Mouse (Mus musculus): ENCODE data around the gene Npas4. TPM values are rescaled to one million over a fixed set of nuclear protein-coding genes. Genes with fewer than 3 reads are reported as not detected.
A peak's percentile ranks its signal among the peaks of the same experiment; 100 is the strongest.
"Not testable (repeated sequence)": the region's sequence is repeated elsewhere in the genome, so short reads cannot be mapped to it uniquely, and the experiment has no call there.

Gene Npas4
- polyA plus RNA-seq, 1 experiment from 2014 or later = not detected

GRCm38 (mm10) chr19:5021416-5021815 is 31.3 kb upstream of the Npas4 start:
- no peaks in the 10 kb centered on the region for H3K9me3 ChIP-seq (ENCODE audit: control insufficient read depth, low read length)
- no peak overlapping the region for H3K4me2 ChIP-seq (ENCODE audit: low read depth, low read length)
- peaks cover 9% of the 10 kb centered on the region for H3K4me1 ChIP-seq (replicated peaks; ENCODE audit: control insufficient read depth, insufficient read depth, low read length)
- ATAC-seq (ENCODE audit: low read depth) = no peak
- H3K27ac ChIP-seq (ENCODE audit: low read length) = no peak overlapping the region
- no peaks in the 10 kb centered on the region for H3K27me3 ChIP-seq (ENCODE audit: control insufficient read depth, insufficient read depth, low read depth, low read length)
- no peak overlapping the region for H3K9ac ChIP-seq (ENCODE audit: low read length)
- H3K4me3 ChIP-seq (ENCODE audit: low read length) = no peak overlapping the region
- H3K36me3 ChIP-seq (ENCODE audit: control insufficient read depth, insufficient read depth, low read length) = no peaks in the 10 kb centered on the region
- WGBS = 78% methylated on average over 2 of the region's 2 CpGs

- H3K9ac ChIP-seq (ENCODE audit: low read length) = no peak overlapping the region
- no peaks in the 10 kb centered on the region for H3K9me3 ChIP-seq (ENCODE audit: control insufficient read depth, low read length)
- H3K4me1 ChIP-seq (replicated peaks; ENCODE audit: control insufficient read depth, insufficient read depth, low read length) = peaks cover 8% of the 10 kb centered on the region
- H3K4me2 ChIP-seq (ENCODE audit: low read depth, low read length) = no peak overlapping the region
- WGBS = 87% methylated on average over 3 of the region's 3 CpGs
- no peak overlapping the region for H3K4me3 ChIP-seq (ENCODE audit: low read length)
- ATAC-seq (ENCODE audit: low read depth) = no peak
- no peaks in the 10 kb centered on the region for H3K27me3 ChIP-seq (ENCODE audit: control insufficient read depth, insufficient read depth, low read depth, low read length)
- no peaks in the 10 kb centered on the region for H3K36me3 ChIP-seq (ENCODE audit: control insufficient read depth, insufficient read depth, low read length)
- no peak overlapping the region for H3K27ac ChIP-seq (ENCODE audit: low read length)
Measured at GRCm38 (mm10) chr19:5018191-5018590, 28.1 kb upstream of the Npas4 start.

DNA sequence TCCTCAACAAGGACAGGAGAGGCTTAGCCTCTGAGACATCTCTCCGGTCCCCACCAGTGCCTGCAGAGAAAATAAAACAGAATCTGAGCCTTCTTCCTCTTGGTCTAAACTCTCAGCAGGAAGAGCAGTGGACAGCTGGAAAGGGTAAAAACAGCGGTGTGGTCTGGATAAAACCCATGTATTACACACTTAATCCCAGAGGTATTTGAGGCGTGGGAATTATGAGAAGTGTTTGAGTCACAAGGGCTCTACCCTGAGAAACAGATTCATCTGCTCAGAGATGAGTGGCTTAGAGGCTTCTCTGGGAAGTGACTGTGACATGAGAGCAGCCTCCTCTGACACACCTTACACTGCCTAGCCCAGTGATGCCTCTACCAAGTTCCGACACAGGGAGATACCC is 27.5 kb upstream of the Npas4 start:
- Histone ChIP-seq H3K9me3 (ENCODE audit: control insufficient read depth, low read length) (no peaks in the 10 kb centered on the region), H3K4me3 (ENCODE audit: low read length) (no peak overlapping the region), H3K36me3 (ENCODE audit: control insufficient read depth, insufficient read depth, low read length) (no peaks in the 10 kb centered on the region), H3K27ac (ENCODE audit: low read length) (no peak overlapping the region), H3K4me2 (ENCODE audit: low read depth, low read length) (no peak overlapping the region), H3K9ac (ENCODE audit: low read length) (no peak overlapping the region), H3K4me1 (replicated peaks; ENCODE audit: control insufficient read depth, insufficient read depth, low read length) (peaks cover 8% of the 10 kb centered on the region), H3K27me3 (ENCODE audit: control insufficient read depth, insufficient read depth, low read depth, low read length) (no peaks in the 10 kb centered on the region)
- WGBS = 77% methylated on average over 4 of the region's 4 CpGs
- no peak for ATAC-seq (ENCODE audit: low read depth)

DNA sequence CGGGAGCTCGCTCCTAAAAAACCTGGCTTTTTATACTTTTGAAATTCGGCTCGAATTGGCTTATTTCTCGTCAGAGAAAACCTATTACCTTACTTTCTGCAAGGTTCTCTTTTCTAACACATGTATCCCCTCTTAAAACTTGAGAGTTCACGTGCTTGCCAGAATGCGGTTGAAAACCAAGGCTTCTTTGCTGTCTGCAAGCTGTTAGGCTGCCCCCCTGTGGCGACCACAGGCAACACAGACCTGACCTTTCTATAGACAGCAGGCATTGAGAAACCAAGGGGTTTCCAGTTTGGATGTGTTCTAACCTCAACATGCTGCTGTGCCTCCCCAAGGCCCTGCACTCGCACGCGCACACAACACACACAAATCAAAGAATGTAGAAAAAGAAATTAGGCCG is 26.7 kb upstream of the Npas4 start:
- Histone ChIP-seq H3K36me3 (ENCODE audit: control insufficient read depth, insufficient read depth, low read length) (no peaks in the 10 kb centered on the region), H3K4me3 (ENCODE audit: low read length) (no peak overlapping the region), H3K27me3 (ENCODE audit: control insufficient read depth, insufficient read depth, low read depth, low read length) (no peaks in the 10 kb centered on the region), H3K4me1 (replicated peaks; ENCODE audit: control insufficient read depth, insufficient read depth, low read length) (peaks cover 8% of the 10 kb centered on the region), H3K4me2 (ENCODE audit: low read depth, low read length) (peak overlapping the region; percentile 45), H3K27ac (ENCODE audit: low read length) (peak overlapping the region; percentile 47), H3K9ac (ENCODE audit: low read length) (peak overlapping the region; percentile 45), H3K9me3 (ENCODE audit: control insufficient read depth, low read length) (no peaks in the 10 kb centered on the region)
- peak; percentile 61 for ATAC-seq (ENCODE audit: low read depth)
- WGBS = 20% methylated on average over 12 of the region's 12 CpGs

- H3K9me3 ChIP-seq (ENCODE audit: control insufficient read depth, low read length) = no peaks in the 10 kb centered on the region
- H3K4me1 ChIP-seq (replicated peaks; ENCODE audit: control insufficient read depth, insufficient read depth, low read length) = peaks cover 8% of the 10 kb centered on the region
- peak; percentile 72; the same call in 1 of the 2 replicates for ATAC-seq (ENCODE audit: low read depth)
- H3K9ac ChIP-seq (ENCODE audit: low read length) = peak overlapping the region; percentile 45
- 23% methylated on average over 10 of the region's 10 CpGs for WGBS
- H3K4me3 ChIP-seq (ENCODE audit: low read length) = no peak overlapping the region
- no peaks in the 10 kb centered on the region for H3K27me3 ChIP-seq (ENCODE audit: control insufficient read depth, insufficient read depth, low read depth, low read length)
- H3K27ac ChIP-seq (ENCODE audit: low read length) = peak overlapping the region; percentile 47
- no peaks in the 10 kb centered on the region for H3K36me3 ChIP-seq (ENCODE audit: control insufficient read depth, insufficient read depth, low read length)
- peak overlapping the region; percentile 45 for H3K4me2 ChIP-seq (ENCODE audit: low read depth, low read length)
Measured at GRCm38 (mm10) chr19:5016221-5016742, 26.2 kb upstream of the Npas4 start.

GRCm38 (mm10) chr19:5014961-5015398 is 24.9 kb upstream of the Npas4 start:
- Histone ChIP-seq H3K9ac (ENCODE audit: low read length) (no peak overlapping the region), H3K36me3 (ENCODE audit: control insufficient read depth, insufficient read depth, low read length) (no peaks in the 10 kb centered on the region), H3K27ac (ENCODE audit: low read length) (no peak overlapping the region), H3K27me3 (ENCODE audit: control insufficient read depth, insufficient read depth, low read depth, low read length) (no peaks in the 10 kb centered on the region), H3K4me1 (replicated peaks; ENCODE audit: control insufficient read depth, insufficient read depth, low read length) (peaks cover 8% of the 10 kb centered on the region), H3K9me3 (ENCODE audit: control insufficient read depth, low read length) (no peaks in the 10 kb centered on the region), H3K4me3 (ENCODE audit: low read length) (no peak overlapping the region), H3K4me2 (ENCODE audit: low read depth, low read length) (no peak overlapping the region)
- 17% methylated on average over 8 of the region's 8 CpGs for WGBS
- no peak for ATAC-seq (ENCODE audit: low read depth)

GRCm38 (mm10) chr19:5013138-5013537 is 23.0 kb upstream of the Npas4 start:
- no peak overlapping the region for H3K4me2 ChIP-seq (ENCODE audit: low read depth, low read length)
- H3K27ac ChIP-seq (ENCODE audit: low read length) = no peak overlapping the region
- no peaks in the 10 kb centered on the region for H3K36me3 ChIP-seq (ENCODE audit: control insufficient read depth, insufficient read depth, low read length)
- no peak for ATAC-seq (ENCODE audit: low read depth)
- H3K4me3 ChIP-seq (ENCODE audit: low read length) = no peak overlapping the region
- H3K27me3 ChIP-seq (ENCODE audit: control insufficient read depth, insufficient read depth, low read depth, low read length) = no peaks in the 10 kb centered on the region
- no peaks in the 10 kb centered on the region for H3K9me3 ChIP-seq (ENCODE audit: control insufficient read depth, low read length)
- H3K9ac ChIP-seq (ENCODE audit: low read length) = no peak overlapping the region
- 54% methylated on average over 8 of the region's 8 CpGs for WGBS
- H3K4me1 ChIP-seq (replicated peaks; ENCODE audit: control insufficient read depth, insufficient read depth, low read length) = peaks cover 8% of the 10 kb centered on the region

GRCm38 (mm10) chr19:5004925-5005324 is 14.8 kb upstream of the Npas4 start:
- no peak for ATAC-seq (ENCODE audit: low read depth)
- H3K27me3 ChIP-seq (ENCODE audit: control insufficient read depth, insufficient read depth, low read depth, low read length) = no peaks in the 10 kb centered on the region

GRCm38 (mm10) chr19:5003644-5004043 is 13.5 kb upstream of the Npas4 start:
- H3K9ac ChIP-seq (ENCODE audit: low read length); H3K27ac ChIP-seq (ENCODE audit: low read length); H3K27me3 ChIP-seq (ENCODE audit: control insufficient read depth, insufficient read depth, low read depth, low read length); ATAC-seq (ENCODE audit: low read depth); H3K9me3 ChIP-seq (ENCODE audit: control insufficient read depth, low read length); H3K36me3 ChIP-seq (ENCODE audit: control insufficient read depth, insufficient read depth, low read length); H3K4me2 ChIP-seq (ENCODE audit: low read depth, low read length); H3K4me3 ChIP-seq (ENCODE audit: low read length); H3K4me1 ChIP-seq (replicated peaks; ENCODE audit: control insufficient read depth, insufficient read depth, low read length): not testable (repeated sequence)
- WGBS = 42% methylated on average over 2 of the region's 2 CpGs

More at GRCm38 (mm10) chr19:5004925-5005324, 14.8 kb upstream of the Npas4 start:
- Histone ChIP-seq H3K4me3 (ENCODE audit: low read length) (no peak overlapping the region), H3K36me3 (ENCODE audit: control insufficient read depth, insufficient read depth, low read length) (no peaks in the 10 kb centered on the region), H3K9ac (ENCODE audit: low read length) (no peak overlapping the region), H3K4me2 (ENCODE audit: low read depth, low read length) (no peak overlapping the region), H3K9me3 (ENCODE audit: control insufficient read depth, low read length) (no peaks in the 10 kb centered on the region), H3K4me1 (replicated peaks; ENCODE audit: control insufficient read depth, insufficient read depth, low read length) (peaks cover 8% of the 10 kb centered on the region), H3K27ac (ENCODE audit: low read length) (no peak overlapping the region)
- WGBS = 65% methylated on average over 4 of the region's 4 CpGs

All from lung, embryonic 16.5 days (tissue).